Mouse (Mus musculus) embryonic facial prominence, embryonic 11.5 days (tissue): ENCODE data around the gene Iqsec1. TPM values are rescaled to one million over a fixed set of nuclear protein-coding genes. Genes with fewer than 3 reads are reported as not detected.

Source experiments
- ATAC-seq: fragments of 200-750 bp; cut with Nextera tagmentation; replicated peaks from 2 replicates; pipeline ENCODE4 v1.8.0; 2017; ENCODE audit warnings: low read depth; ENCODE audit not compliant: insufficient number of reproducible peaks, low FRiP score, low TSS enrichment
- DNase-seq: peaks from one replicate; pipeline ENCODE4 v3.0.0-alpha.2; 2015; ENCODE audit warnings: low spot score
- H3K27ac ChIP-seq: fragments of 300-500 bp; sonication (generic); replicated peaks from 2 replicates; pipeline ENCODE4 v1.5.1; 2014; ENCODE audit warnings: mild to moderate bottlenecking, low read depth, low read length, control low read depth
- H3K27me3 ChIP-seq: fragments of 300-500 bp; sonication (generic); 2 replicates; pipeline ENCODE4 v1.6.1; 2014; ENCODE audit warnings: mild to moderate bottlenecking, low read length, moderate library complexity, mixed read lengths; ENCODE audit not compliant: control insufficient read depth, insufficient read depth
- H3K36me3 ChIP-seq: fragments of 300-500 bp; sonication (generic); replicated peaks from 2 replicates; pipeline ENCODE4 v1.6.1; 2014; ENCODE audit warnings: low read depth, mild to moderate bottlenecking, low read length, moderate library complexity, mixed read lengths; ENCODE audit not compliant: control insufficient read depth, insufficient read depth
- H3K4me1 ChIP-seq: fragments of 300-500 bp; sonication (generic); 2 replicates; pipeline ENCODE4 v1.6.1; 2014; ENCODE audit warnings: low read length, mixed read lengths; ENCODE audit not compliant: control insufficient read depth, insufficient read depth
- H3K4me2 ChIP-seq: fragments of 300-500 bp; sonication (generic); 2 replicates; pipeline ENCODE4 v1.6.1; 2014; ENCODE audit warnings: low read depth, mild to moderate bottlenecking, control low read depth, low read length, moderate library complexity
- H3K4me3 ChIP-seq: fragments of 300-500 bp; sonication (generic); 2 replicates; pipeline ENCODE4 v1.5.1; 2014; ENCODE audit warnings: low read depth, low read length, control low read depth
- H3K9ac ChIP-seq: fragments of 300-500 bp; sonication (generic); replicated peaks from 2 replicates; pipeline ENCODE4 v1.6.1; 2014; ENCODE audit warnings: mild to moderate bottlenecking, control low read depth, low read length
- H3K9me3 ChIP-seq: fragments of 300-500 bp; sonication (generic); replicated peaks from 2 replicates; pipeline ENCODE4 v1.6.1; 2016; ENCODE audit warnings: mild to moderate bottlenecking, low read length, inconsistent platforms, mixed read lengths; ENCODE audit not compliant: control insufficient read depth
- WGBS: fragments of 180-500 bp; shearing (Covaris S2); extraction: QIAGEN DNeasy Blood & Tissue Kit; methylation state at CpG from one replicate; pipeline ENCODE4 v1.1.7; 2014; 5-methylcytosine and 5-hydroxymethylcytosine counted together
- polyA plus RNA-seq: library from polyadenylated mRNA; unstranded; fragments of >200 nt; fragmentation: Nextera tagmentation; extraction: Ambion mirVana; gene quantifications from 2 replicates; pipeline ENCODE4 v1.2.1, GENCODE M21; 2014

Gene Iqsec1
- polyA plus RNA-seq, 1 experiment from 2014 or later, result 6.1 TPM

GRCm38 (mm10) chr6:90773811-90774233 lies 214.7 kb downstream of the Iqsec1 start:
- Histone ChIP-seq H3K27me3 (no peaks in the 10 kb centered on the region), H3K4me2 (no peak overlapping the region), H3K36me3 (no peaks in the 10 kb centered on the region), H3K4me1 (no peaks in the 10 kb centered on the region), H3K9ac (no peak overlapping the region), H3K4me3 (no peak overlapping the region), H3K9me3 (no peaks in the 10 kb centered on the region), H3K27ac (no peak overlapping the region)
- ATAC-seq (no peak), DNase-seq (no peak)

- WGBS, result 79% methylated on average over 5 of the region's 5 CpGs
- Histone ChIP-seq H3K27me3 (no peaks in the 10 kb centered on the region), H3K4me2 (no peak overlapping the region), H3K9me3 (no peaks in the 10 kb centered on the region), H3K9ac (no peak overlapping the region), H3K4me1 (no peaks in the 10 kb centered on the region), H3K27ac (no peak overlapping the region), H3K36me3 (no peaks in the 10 kb centered on the region), H3K4me3 (no peak overlapping the region)
- DNase-seq (no peak), ATAC-seq (0 out of 2 replicates have a peak, but pooled peaks have one; percentile 34)
Measured at GRCm38 (mm10) chr6:90772120-90772519, 216.4 kb downstream of the Iqsec1 start.

GRCm38 (mm10) chr6:90768526-90768925 lies 220.0 kb downstream of the Iqsec1 start:
- ATAC-seq (no peak), DNase-seq (no peak)
- no peak overlapping the region for H3K4me2 ChIP-seq
- H3K27ac ChIP-seq, result no peak overlapping the region
- no peaks in the 10 kb centered on the region for H3K9me3 ChIP-seq
- 37% methylated on average over 2 of the region's 2 CpGs for WGBS
- H3K4me3 ChIP-seq, result no peak overlapping the region
- H3K9ac ChIP-seq, result no peak overlapping the region
- H3K27me3 ChIP-seq, result no peaks in the 10 kb centered on the region
- H3K36me3 ChIP-seq, result no peaks in the 10 kb centered on the region
- H3K4me1 ChIP-seq, result peaks cover 3% of the 10 kb centered on the region

- Histone ChIP-seq H3K27me3 (no peaks in the 10 kb centered on the region), H3K9me3 (no peaks in the 10 kb centered on the region), H3K36me3 (no peaks in the 10 kb centered on the region), H3K9ac (no peak overlapping the region), H3K27ac (no peak overlapping the region), H3K4me1 (peaks cover 3% of the 10 kb centered on the region), H3K4me2 (no peak overlapping the region), H3K4me3 (no peak overlapping the region)
- WGBS, result 85% methylated on average over 1 of the region's 1 CpGs
- DNase-seq (no peak), ATAC-seq (no peak)
Measured at GRCm38 (mm10) chr6:90767874-90768273, 220.6 kb downstream of the Iqsec1 start.

- H3K27me3 ChIP-seq, result no peaks in the 10 kb centered on the region
- H3K9ac ChIP-seq, result no peak overlapping the region
- WGBS, result 52% methylated on average over 2 of the region's 2 CpGs
- DNase-seq, result no peak
- no peaks in the 10 kb centered on the region for H3K36me3 ChIP-seq
- no peak overlapping the region for H3K27ac ChIP-seq
- ATAC-seq, result peak; percentile 57; the same call in 1 of the 2 replicates
- H3K4me3 ChIP-seq, result no peak overlapping the region
- no peaks in the 10 kb centered on the region for H3K9me3 ChIP-seq
- no peak overlapping the region for H3K4me2 ChIP-seq
- H3K4me1 ChIP-seq, result peaks cover 3% of the 10 kb centered on the region
Measured at GRCm38 (mm10) chr6:90764753-90765152, 223.7 kb downstream of the Iqsec1 start.

GRCm38 (mm10) chr6:90763959-90764591 lies 224.4 kb downstream of the Iqsec1 start:
- 0 out of 2 replicates have a peak, but pooled peaks have one; percentile 49 for ATAC-seq
- H3K4me2 ChIP-seq, result no peak overlapping the region
- no peaks in the 10 kb centered on the region for H3K27me3 ChIP-seq
- 40% methylated on average over 16 of the region's 18 CpGs for WGBS
- H3K9ac ChIP-seq, result no peak overlapping the region; the same call in 1 of the 2 replicates
- no peaks in the 10 kb centered on the region for H3K9me3 ChIP-seq
- DNase-seq, result peak; percentile 39
- no peak overlapping the region for H3K27ac ChIP-seq
- H3K4me1 ChIP-seq, result peaks cover 3% of the 10 kb centered on the region
- H3K36me3 ChIP-seq, result no peaks in the 10 kb centered on the region
- H3K4me3 ChIP-seq, result no peak overlapping the region

- DNase-seq (no peak), ATAC-seq (no peak)
- Histone ChIP-seq H3K4me2 (no peak overlapping the region), H3K9ac (no peak overlapping the region), H3K27ac (no peak overlapping the region), H3K27me3 (no peaks in the 10 kb centered on the region), H3K36me3 (no peaks in the 10 kb centered on the region), H3K4me1 (peaks cover 3% of the 10 kb centered on the region), H3K9me3 (no peaks in the 10 kb centered on the region), H3K4me3 (no peak overlapping the region)
- WGBS, result 76% methylated on average over 4 of the region's 4 CpGs
Measured at GRCm38 (mm10) chr6:90763295-90763694, 225.2 kb downstream of the Iqsec1 start.

- Histone ChIP-seq H3K4me3 (no peak overlapping the region), H3K36me3 (no peaks in the 10 kb centered on the region), H3K27ac (no peak overlapping the region), H3K4me1 (peaks cover 3% of the 10 kb centered on the region), H3K9me3 (no peaks in the 10 kb centered on the region), H3K4me2 (no peak overlapping the region), H3K27me3 (no peaks in the 10 kb centered on the region), H3K9ac (no peak overlapping the region)
- ATAC-seq, result no peak
- 93% methylated on average over 2 of the region's 2 CpGs for WGBS
- DNase-seq, result no peak
Measured at GRCm38 (mm10) chr6:90762120-90762736, 226.3 kb downstream of the Iqsec1 start.
